Mouse (Mus musculus) brain, embryonic 14.5 days (tissue): ENCODE measurements around the gene Pced1b.

Experiments
- CTCF ChIP-seq: fragments of 200-500 bp; IDR thresholded peaks from 2 replicates; pipeline ENCODE4 v1.5.1; 2012; ENCODE audit warnings: inconsistent platforms, mild to moderate bottlenecking, moderate library complexity, borderline replicate concordance; ENCODE audit not compliant: insufficient read depth, insufficient read length; ENCODE audit errors: extremely low read depth
- POLR2A ChIP-seq: fragments of 200-500 bp; IDR thresholded peaks from 2 replicates; pipeline ENCODE4 v1.6.1; 2012; ENCODE audit warnings: mild to moderate bottlenecking, inconsistent platforms, borderline replicate concordance; ENCODE audit not compliant: poor library complexity, insufficient read depth, insufficient read length, severe bottlenecking; ENCODE audit errors: extremely low read depth

GRCm38 (mm10) chr15:97431533-97431932, 184.6 kb downstream of the Pced1b start:
- TF ChIP-seq POLR2A = no peak
- no peak for TF ChIP-seq CTCF
